Mouse (Mus musculus) kidney, embryonic 16.5 days (tissue): ENCODE data around the gene Cdkl1. TPM values are rescaled to one million over a fixed set of nuclear protein-coding genes. Genes with fewer than 3 reads are reported as not detected.

Experiments
- ATAC-seq: fragments of 200-750 bp; cut with Nextera tagmentation; 2 replicates; pipeline ENCODE4 v1.8.0; 2017; ENCODE audit warnings: moderate TSS enrichment; ENCODE audit not compliant: low FRiP score, low TSS enrichment
- H3K27ac ChIP-seq: fragments of 300-500 bp; sonication (generic); 2 replicates; pipeline ENCODE4 v1.5.1; 2014; ENCODE audit warnings: low read length
- H3K27me3 ChIP-seq: fragments of 300-500 bp; sonication (generic); 2 replicates; pipeline ENCODE4 v1.6.1; 2014; ENCODE audit warnings: low read length, control low read depth, mixed read lengths; ENCODE audit not compliant: insufficient read depth
- H3K36me3 ChIP-seq: fragments of 300-500 bp; sonication (generic); 2 replicates; pipeline ENCODE4 v1.6.1; 2014; ENCODE audit warnings: low read length, control low read depth, mixed read lengths; ENCODE audit not compliant: insufficient read depth
- H3K4me1 ChIP-seq: fragments of 300-500 bp; sonication (generic); 2 replicates; pipeline ENCODE4 v1.6.1; 2014; ENCODE audit warnings: low read length, control low read depth, mixed read lengths; ENCODE audit not compliant: insufficient read depth
- H3K4me2 ChIP-seq: fragments of 300-500 bp; sonication (generic); replicated peaks from 2 replicates; pipeline ENCODE4 v1.6.1; 2014; ENCODE audit warnings: low read depth, low read length
- H3K4me3 ChIP-seq: fragments of 300-500 bp; sonication (generic); 2 replicates; pipeline ENCODE4 v1.5.1; 2014; ENCODE audit warnings: mild to moderate bottlenecking, low read length
- H3K9ac ChIP-seq: fragments of 300-500 bp; sonication (generic); replicated peaks from 2 replicates; pipeline ENCODE4 v1.6.1; 2014; ENCODE audit warnings: low read length
- H3K9me3 ChIP-seq: fragments of 300-500 bp; sonication (generic); 2 replicates; pipeline ENCODE4 v1.6.1; 2016; ENCODE audit warnings: low read length, control low read depth
- WGBS: fragments of 180-500 bp; shearing (Covaris S2); extraction: QIAGEN DNeasy Blood & Tissue Kit; methylation state at CpG from one replicate; pipeline ENCODE4 v1.1.7; 2014; 5-methylcytosine and 5-hydroxymethylcytosine counted together
- polyA plus RNA-seq: library from polyadenylated mRNA; unstranded; fragments of >200 nt; fragmentation: Nextera tagmentation; extraction: Ambion mirVana; gene quantifications from 2 replicates; pipeline ENCODE4 v1.2.1, GENCODE M21; 2015

Gene Cdkl1
- polyA plus RNA-seq: 25.7 and 32.4 TPM in 2 replicates

DNA sequence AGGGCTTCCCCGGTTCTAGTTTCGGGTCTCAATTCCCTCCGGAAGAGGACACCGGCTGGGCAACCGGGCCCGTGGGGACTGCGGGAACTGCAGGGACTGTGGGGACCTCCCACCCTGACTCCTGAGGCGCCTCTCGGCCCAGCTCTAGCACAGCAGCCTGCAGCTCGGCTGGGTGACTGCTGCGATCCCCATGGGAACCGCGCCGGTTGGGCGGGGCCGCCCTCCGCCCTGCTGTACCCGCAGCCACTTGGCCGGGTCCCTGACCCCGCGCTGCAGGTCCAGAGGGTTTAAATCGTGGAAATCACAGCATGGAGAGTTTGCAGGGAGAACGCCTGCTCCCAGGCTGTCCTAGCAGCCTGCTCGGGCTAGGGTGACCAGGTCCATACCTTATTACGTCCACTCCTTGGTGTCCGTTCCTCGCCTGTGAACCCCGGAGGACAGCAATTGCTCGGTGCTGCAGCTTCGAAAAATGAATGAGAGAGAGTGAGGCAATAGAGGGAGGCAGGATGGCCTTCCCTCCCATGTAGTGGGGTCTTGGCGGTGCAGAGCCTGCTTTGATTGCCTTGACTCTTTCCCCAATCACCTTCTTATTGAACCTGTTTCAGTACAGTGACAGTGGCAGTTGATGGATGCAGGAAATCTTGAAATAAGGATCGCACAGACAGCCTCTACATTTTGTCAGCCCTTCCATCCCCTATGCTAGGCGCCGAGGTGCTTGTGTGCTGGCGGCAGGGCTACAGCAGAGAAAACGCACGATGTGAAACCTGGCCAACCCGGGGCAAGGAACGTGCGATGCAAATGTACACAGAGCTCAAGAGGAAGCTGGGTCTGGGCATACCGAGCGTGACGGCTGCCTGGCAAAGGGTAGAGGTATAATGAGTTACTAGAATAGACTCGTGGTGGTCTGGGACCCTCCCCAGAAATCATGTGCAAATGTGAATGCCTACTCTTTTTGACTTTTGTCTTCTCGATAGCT is at the start of gene Cdkl1:
Gene Cdkl1 (minus strand): TSS at position 738 of the 976 bp plus-strand sequence.
- H3K27ac ChIP-seq: peak within 1 kb of the TSS; percentile 82
- peak; percentile 97 for ATAC-seq
- H3K9ac ChIP-seq: peak within 1 kb of the TSS; percentile 73
- WGBS: 1% methylated on average over 45 of the region's 45 CpGs
- H3K36me3 ChIP-seq: no peaks in the 10 kb centered on the region
- H3K4me1 ChIP-seq: peaks cover 15% of the 10 kb centered on the region; the same call in 1 of the 2 replicates
- H3K4me2 ChIP-seq: peak within 1 kb of the TSS; percentile 92
- no peaks in the 10 kb centered on the region for H3K9me3 ChIP-seq
- H3K27me3 ChIP-seq: no peaks in the 10 kb centered on the region
- H3K4me3 ChIP-seq: peak within 1 kb of the TSS; percentile 57

DNA sequence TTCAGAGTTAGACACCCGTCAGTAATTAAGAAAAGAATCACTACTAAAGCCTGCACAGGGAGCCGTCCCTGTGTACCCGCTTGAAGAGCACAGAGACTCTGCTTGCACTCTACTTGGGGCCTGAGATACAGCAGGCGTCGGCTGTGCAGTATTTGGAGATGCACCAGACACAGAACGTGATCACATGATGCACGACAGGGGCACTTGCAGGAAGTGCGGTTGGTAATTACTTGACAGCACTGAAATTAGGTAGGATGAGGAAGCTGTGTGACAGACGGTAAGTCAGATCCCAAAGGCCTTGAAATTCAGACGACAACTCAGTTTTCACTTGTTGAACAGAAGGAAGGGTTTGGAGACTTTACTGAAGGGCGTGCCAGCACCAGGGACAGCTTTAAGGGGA is 47.3 kb upstream of the Cdkl1 start:
- Histone ChIP-seq H3K4me1 (no peaks in the 10 kb centered on the region), H3K4me3 (no peak overlapping the region), H3K27me3 (no peaks in the 10 kb centered on the region), H3K27ac (no peak overlapping the region), H3K36me3 (peaks cover 14% of the 10 kb centered on the region), H3K4me2 (no peak overlapping the region), H3K9me3 (no peaks in the 10 kb centered on the region), H3K9ac (no peak overlapping the region)
- WGBS: 83% methylated on average over 11 of the region's 11 CpGs
- ATAC-seq: no peak

GRCm38 (mm10) chr12:69833982-69834604 is 43.0 kb upstream of the Cdkl1 start:
- no peak overlapping the region for H3K4me2 ChIP-seq
- H3K9me3 ChIP-seq: no peaks in the 10 kb centered on the region
- no peaks in the 10 kb centered on the region for H3K4me1 ChIP-seq
- no peak overlapping the region for H3K4me3 ChIP-seq
- no peaks in the 10 kb centered on the region for H3K27me3 ChIP-seq
- H3K36me3 ChIP-seq: peaks cover 19% of the 10 kb centered on the region
- H3K27ac ChIP-seq: no peak overlapping the region
- ATAC-seq: no peak
- no peak overlapping the region for H3K9ac ChIP-seq
- WGBS: 86% methylated on average over 12 of the region's 12 CpGs

- H3K4me1 ChIP-seq: no peaks in the 10 kb centered on the region
- H3K4me3 ChIP-seq: no peak overlapping the region
- H3K36me3 ChIP-seq: peaks cover 21% of the 10 kb centered on the region
- no peak overlapping the region for H3K4me2 ChIP-seq
- WGBS: 87% methylated on average over 9 of the region's 9 CpGs
- H3K9ac ChIP-seq: no peak overlapping the region
- no peaks in the 10 kb centered on the region for H3K9me3 ChIP-seq
- ATAC-seq: no peak
- no peaks in the 10 kb centered on the region for H3K27me3 ChIP-seq
- H3K27ac ChIP-seq: no peak overlapping the region
Observed at GRCm38 (mm10) chr12:69831239-69831910, 40.3 kb upstream of the Cdkl1 start.

DNA sequence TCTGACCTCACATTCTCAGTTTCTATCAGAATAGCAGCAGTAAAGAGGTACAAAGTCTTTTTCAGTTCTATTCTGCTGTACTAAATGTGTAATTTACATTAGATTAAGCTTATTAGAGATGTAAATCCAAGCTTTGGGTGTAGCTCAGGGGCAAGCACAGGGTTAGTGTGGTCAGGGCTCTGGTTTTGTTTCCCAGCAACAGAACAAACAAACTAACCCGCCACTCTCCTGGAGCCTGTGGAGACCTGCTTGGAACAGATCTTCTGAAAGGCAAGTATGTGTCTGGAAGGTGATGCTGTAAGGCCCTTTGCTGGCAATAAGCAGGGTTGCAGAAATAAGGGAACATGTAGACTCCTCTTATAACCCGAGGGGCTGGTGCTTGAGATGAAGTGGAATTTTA is 37.1 kb upstream of the Cdkl1 start:
- Histone ChIP-seq H3K36me3 (peaks cover 32% of the 10 kb centered on the region), H3K27ac (no peak overlapping the region), H3K27me3 (no peaks in the 10 kb centered on the region), H3K4me3 (no peak overlapping the region), H3K4me2 (no peak overlapping the region), H3K4me1 (no peaks in the 10 kb centered on the region), H3K9ac (no peak overlapping the region), H3K9me3 (no peaks in the 10 kb centered on the region)
- 81% methylated on average over 2 of the region's 2 CpGs for WGBS
- ATAC-seq: no peak

- Histone ChIP-seq H3K27ac (0 out of 2 replicates have a peak overlapping the region, but pooled peaks have one; percentile 20), H3K36me3 (peaks cover 52% of the 10 kb centered on the region), H3K9me3 (0 out of 2 replicates have a peak, but pooled peaks cover 3% of the 10 kb centered on the region), H3K9ac (no peak overlapping the region), H3K4me3 (no peak overlapping the region), H3K4me2 (no peak overlapping the region), H3K4me1 (no peaks in the 10 kb centered on the region), H3K27me3 (no peaks in the 10 kb centered on the region)
- no peak for ATAC-seq
- 72% methylated on average over 9 of the region's 9 CpGs for WGBS
Observed at GRCm38 (mm10) chr12:69824881-69825597, 34.0 kb upstream of the Cdkl1 start.

DNA sequence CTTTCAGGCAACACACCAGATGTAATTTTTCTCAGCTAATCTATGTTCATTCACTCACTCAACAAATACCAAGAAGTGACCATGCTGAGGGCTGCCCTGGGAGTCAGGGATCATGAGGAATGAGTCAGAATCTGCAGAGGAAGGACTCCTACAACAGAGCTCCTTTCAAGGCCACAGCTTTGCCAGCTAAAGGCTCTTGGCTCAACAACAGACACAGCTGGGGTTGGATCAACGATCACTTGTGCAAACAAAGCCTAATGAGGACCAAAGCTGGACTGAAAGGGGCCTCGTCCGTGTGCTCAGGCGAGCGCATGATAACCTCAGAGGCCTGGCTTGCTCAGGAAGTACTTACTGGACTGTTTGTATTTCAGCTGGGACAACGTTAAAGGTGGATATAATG is 23.2 kb upstream of the Cdkl1 start:
- no peak for ATAC-seq
- Histone ChIP-seq H3K9me3 (no peaks in the 10 kb centered on the region), H3K9ac (no peak overlapping the region), H3K4me1 (peaks cover 6% of the 10 kb centered on the region; the same call in 1 of the 2 replicates), H3K4me2 (no peak overlapping the region), H3K27ac (no peak overlapping the region), H3K36me3 (peaks cover 51% of the 10 kb centered on the region), H3K27me3 (no peaks in the 10 kb centered on the region), H3K4me3 (no peak overlapping the region)
- 37% methylated on average over 6 of the region's 6 CpGs for WGBS

DNA sequence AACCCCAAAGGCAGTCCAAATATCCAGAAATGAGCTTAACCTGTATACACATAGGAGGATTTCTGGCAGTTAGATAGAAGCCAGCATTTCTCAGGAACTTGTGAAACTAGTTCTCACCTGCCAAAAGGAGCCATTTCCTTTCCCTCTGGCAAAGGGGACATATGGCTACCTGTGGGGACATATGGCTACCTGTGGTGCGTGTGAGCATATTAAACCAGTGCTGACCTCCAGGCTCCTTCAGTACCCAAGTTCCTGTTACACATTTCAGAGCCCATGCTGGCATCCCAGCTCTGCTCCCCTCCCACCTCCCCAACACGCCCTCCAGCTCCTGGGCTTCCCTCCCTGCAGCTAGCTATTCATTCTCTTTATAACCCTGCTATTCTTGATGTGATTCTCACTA is 22.5 kb upstream of the Cdkl1 start:
- 83% methylated on average over 2 of the region's 2 CpGs for WGBS
- Histone ChIP-seq H3K9ac (no peak overlapping the region), H3K27ac (no peak overlapping the region)

DNA sequence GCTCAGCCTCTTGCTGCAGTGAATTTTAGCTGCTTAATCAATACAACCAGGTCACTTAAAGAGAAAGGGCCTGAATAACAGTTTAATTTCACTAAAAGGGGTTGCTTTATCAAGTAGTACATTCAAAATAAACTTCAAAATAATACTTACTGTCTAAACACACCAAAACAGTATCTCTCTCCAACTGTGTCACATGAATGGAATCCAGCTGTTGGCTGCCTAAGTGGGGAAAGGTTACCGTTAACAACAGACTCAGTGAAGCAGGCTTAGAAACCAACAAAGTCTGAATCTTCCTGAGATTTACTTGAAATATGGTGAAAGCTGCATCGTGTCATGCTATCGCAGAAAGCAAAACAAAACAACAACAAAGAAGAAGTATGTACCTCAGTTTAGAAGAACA is 21.9 kb upstream of the Cdkl1 start:
- no peak for ATAC-seq
- Histone ChIP-seq H3K4me2 (no peak overlapping the region), H3K27ac (peak overlapping the region; percentile 54; the same call in 1 of the 2 replicates), H3K36me3 (peaks cover 50% of the 10 kb centered on the region), H3K27me3 (no peaks in the 10 kb centered on the region), H3K4me3 (no peak overlapping the region), H3K9ac (no peak overlapping the region), H3K4me1 (peaks cover 9% of the 10 kb centered on the region), H3K9me3 (no peaks in the 10 kb centered on the region)
- WGBS: 63% methylated on average over 3 of the region's 3 CpGs

More for the DNA sequence above, 22.5 kb upstream of the Cdkl1 start:
- Histone ChIP-seq H3K4me3 (no peak overlapping the region), H3K27me3 (no peaks in the 10 kb centered on the region), H3K9me3 (no peaks in the 10 kb centered on the region), H3K36me3 (peaks cover 50% of the 10 kb centered on the region), H3K4me2 (no peak overlapping the region), H3K4me1 (peaks cover 6% of the 10 kb centered on the region; the same call in 1 of the 2 replicates)
- ATAC-seq: no peak
